Mouse (Mus musculus): ENCODE data around the gene Gna13. TPM values are rescaled to one million over a fixed set of nuclear protein-coding genes. Genes with fewer than 3 reads are reported as not detected.

Gene Gna13
- polyA plus RNA-seq (2015; fragmentation: Nextera tagmentation; extraction: Ambion mirVana): 32.1 and 34.4 TPM in 2 replicates

DNA sequence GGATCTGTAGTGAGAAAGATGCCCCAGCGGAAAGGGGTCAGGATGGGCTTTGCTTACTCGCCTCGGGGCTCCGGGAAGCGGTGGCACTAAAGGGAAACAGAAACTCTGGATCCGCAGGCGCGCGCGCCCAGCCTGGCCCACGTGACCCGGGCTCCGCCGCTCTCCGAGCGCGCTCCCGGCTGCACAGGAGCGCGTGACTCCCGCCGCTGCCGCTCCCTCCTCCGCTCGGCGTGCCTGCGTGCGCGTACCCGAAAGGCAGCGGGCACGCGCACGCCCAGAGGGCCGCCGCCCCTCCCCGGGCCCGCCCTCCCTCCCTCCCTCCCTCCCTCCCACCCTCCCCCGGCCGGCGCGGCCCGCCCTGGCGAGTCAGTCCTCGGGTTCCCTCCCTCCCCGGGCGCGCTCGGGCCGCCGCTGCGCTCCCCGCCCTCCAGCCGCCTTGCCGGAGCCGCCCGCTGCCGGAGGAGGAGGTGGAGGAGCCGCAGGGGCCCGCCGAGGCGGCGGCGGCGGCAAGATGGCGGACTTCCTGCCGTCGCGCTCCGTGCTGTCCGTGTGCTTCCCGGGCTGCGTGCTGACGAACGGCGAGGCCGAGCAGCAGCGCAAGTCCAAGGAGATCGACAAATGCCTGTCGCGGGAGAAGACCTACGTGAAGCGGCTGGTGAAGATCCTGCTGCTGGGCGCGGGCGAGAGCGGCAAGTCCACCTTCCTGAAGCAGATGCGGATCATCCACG, at the start of gene Gna13:
TSS of gene Gna13 (plus strand) at position 369 of the 728 bp plus-strand sequence.

GRCm38 (mm10) chr11:109413617-109414016, 51.0 kb downstream of the Gna13 start, which contains the start of gene 9930022D16Rik:
TSS of gene 9930022D16Rik (plus strand) at chr11:109413917.

DNA sequence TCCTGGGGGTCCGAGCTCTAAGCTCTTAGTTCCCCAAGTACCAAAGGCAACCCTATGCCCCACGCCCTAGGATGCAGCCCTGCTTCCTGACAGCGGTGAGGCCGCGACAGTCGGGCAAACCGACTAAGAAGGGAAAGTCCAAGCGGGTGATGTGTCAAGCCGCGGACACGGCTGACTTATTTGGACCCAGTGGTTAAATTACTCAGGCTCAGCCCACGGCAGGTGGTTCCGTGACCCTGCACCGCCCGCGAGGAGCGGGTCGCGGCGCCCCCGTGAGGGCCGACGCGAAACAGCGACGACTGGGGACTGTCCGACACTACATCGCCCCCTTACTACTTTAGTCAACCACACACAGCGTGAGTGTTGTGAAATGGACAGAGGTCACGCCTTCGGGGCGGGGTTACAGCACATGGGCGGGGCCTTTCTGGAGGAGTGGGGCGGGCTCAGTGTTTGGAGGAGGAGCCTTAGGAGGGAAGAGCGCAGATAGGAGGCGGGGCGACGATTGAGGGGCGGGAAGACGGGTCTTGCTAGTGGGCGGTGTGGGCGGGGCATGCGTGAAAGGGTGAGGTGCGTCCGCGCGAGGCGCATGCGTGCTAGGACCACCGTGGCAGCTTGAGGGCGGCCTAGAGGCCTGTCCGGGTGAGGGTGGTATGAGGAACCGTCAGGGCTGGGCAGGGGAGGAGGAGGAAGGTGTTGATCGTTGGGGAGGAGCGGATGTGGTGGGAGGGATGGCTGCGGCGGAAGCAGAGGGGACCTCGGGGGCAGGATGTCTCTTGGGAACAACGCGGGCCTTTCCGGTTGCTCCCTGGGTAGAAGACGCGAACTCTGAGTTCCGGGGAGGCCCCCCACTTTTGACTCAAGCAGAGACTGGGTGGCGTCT, 63.0 kb downstream of the Gna13 start, which contains the start of gene Amz2:
TSS of gene Amz2 (plus strand) at position 555 of the 880 bp plus-strand sequence.

Other genes with a start within 250 kb of the Gna13 start
- gene E030025P04Rik, start 218.5 kb upstream of the Gna13 start, polyA plus RNA-seq (2015; fragmentation: Nextera tagmentation; extraction: Ambion mirVana): not detected in 2 replicates
- gene Rgs9, start 64.7 kb upstream of the Gna13 start, polyA plus RNA-seq (2015; fragmentation: Nextera tagmentation; extraction: Ambion mirVana): 0.35 and 0.41 TPM in 2 replicates
- gene 9930022D16Rik, start 51.1 kb downstream of the Gna13 start, polyA plus RNA-seq (2015; fragmentation: Nextera tagmentation; extraction: Ambion mirVana): not detected in 2 replicates
- 22.4 and 26.7 TPM in 2 replicates for gene Amz2, start 63.1 kb downstream of the Gna13 start, polyA plus RNA-seq (2015; fragmentation: Nextera tagmentation; extraction: Ambion mirVana)
- 3.6 and 4.2 TPM in 2 replicates for gene Arsg, start 110.5 kb downstream of the Gna13 start, polyA plus RNA-seq (2015; fragmentation: Nextera tagmentation; extraction: Ambion mirVana)
- gene Slc16a6, start 110.8 kb downstream of the Gna13 start, polyA plus RNA-seq (2015; fragmentation: Nextera tagmentation; extraction: Ambion mirVana): 5.0 and 6.4 TPM in 2 replicates
- 59.9 and 66.1 TPM in 2 replicates for gene Wipi1, start 249.1 kb downstream of the Gna13 start, polyA plus RNA-seq (2015; fragmentation: Nextera tagmentation; extraction: Ambion mirVana)